ENCODE assay signal across 8 mouse cellular contexts in the genomic region with DNA sequence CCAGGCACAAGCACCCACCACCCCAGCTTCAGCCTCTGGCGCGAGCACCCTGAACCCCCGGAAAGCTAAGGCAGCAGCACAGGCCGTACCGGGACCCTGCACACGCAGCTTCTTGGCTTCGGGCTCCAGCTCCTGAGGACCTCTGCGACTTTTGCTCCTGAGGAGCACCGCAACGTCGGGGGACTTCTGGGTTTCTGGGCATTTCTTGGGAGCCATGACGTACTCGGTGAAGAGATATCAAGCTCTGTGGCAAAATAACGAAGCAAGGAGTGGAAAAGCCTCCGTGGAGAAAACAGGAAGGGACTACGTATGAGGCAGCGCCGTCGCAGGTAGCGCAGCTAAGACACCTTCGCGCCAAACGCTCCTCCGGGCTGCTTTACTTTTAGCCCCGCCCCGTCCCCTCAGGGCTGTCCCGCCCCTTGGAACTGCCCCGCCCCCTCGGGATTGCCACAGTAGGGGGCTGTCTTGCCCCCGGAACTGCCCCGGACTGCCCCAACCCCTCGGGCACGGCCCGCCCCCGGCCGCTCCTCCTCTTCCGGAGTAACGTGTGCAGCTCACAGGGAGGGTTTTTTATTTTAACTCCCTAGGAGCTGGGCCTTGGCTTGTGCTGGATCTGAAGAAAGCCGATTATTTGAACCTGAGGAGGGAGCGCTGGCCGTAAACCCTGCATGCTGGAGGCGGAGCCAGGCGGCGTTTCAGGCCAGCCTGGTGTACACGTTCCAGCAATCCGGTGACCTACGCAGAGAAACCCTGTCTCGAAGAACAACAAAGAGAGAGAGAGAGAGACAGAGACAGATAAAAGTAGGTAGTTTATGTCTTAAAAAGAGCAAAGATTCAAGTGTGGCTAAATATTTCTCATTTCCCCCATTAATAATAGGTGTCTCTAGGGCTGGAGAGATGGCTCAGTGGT. TPM values are rescaled to one million over a fixed set of nuclear protein-coding genes. Genes with fewer than 3 reads are reported as not detected.
DNase-seq lines count a peak whose midpoint lies in the region; ATAC-seq and TF ChIP-seq lines count a peak whose summit lies in the region.

A gene (minus strand): TSS at position 382 of the 910 bp plus-strand sequence.

- peak within 1 kb of the TSS; percentile 20; the same call in 1 of the 2 replicates for H3K27ac ChIP-seq in cortical plate, adult 2 months (ENCODE audit: insufficient read depth, low read length)

- ATAC-seq in activated CD4-positive, CD25-positive, alpha-beta regulatory T cell, adult 4 months: peak; percentile 86

- TF ChIP-seq POLR2A in cortical plate, adult 2 months (IDR thresholded peaks at IDR 0.05; ENCODE audit: extremely low read depth, insufficient read depth, low read length): peak; percentile 44; the same call in 1 of the 2 replicates

- DNase-seq in gastrocnemius, adult 8-10 months (ENCODE audit: low spot score in 2 of 2): peak; percentile 81 to 86
- peak; percentile 62 for DNase-seq in hindlimb bud, embryonic 11.5 days (ENCODE audit: extremely low spot score, low read depth, low spot score)
- DNase-seq in left cerebral cortex, adult 8-10 months (ENCODE audit: low spot score in 2 of 2): peak; percentile 58 to 86
- peak; percentile 94 to 96 for DNase-seq in right cerebral cortex, postnatal 10 days (ENCODE audit: low spot score in 2 of 2)
- DNase-seq in urinary bladder, postnatal 25 days (ENCODE audit: low spot score): peak; percentile 91

- no peaks in the 10 kb centered on the region for H3K9me3 ChIP-seq in megakaryocyte, embryonic 14.5 days

- H3K36me3 ChIP-seq in megakaryocyte, embryonic 14.5 days (replicated peaks; ENCODE audit: low read length): peaks cover 5% of the 10 kb centered on the region

- no peak for TF ChIP-seq CTCF in cortical plate, adult 2 months (IDR thresholded peaks at IDR 0.05; ENCODE audit: extremely low read depth, insufficient read depth, low read length)

- H3K27me3 ChIP-seq in megakaryocyte, embryonic 14.5 days (replicated peaks): no peaks in the 10 kb centered on the region

- no peaks in the 10 kb centered on the region; the same call in 1 of the 2 replicates for H3K4me1 ChIP-seq in cortical plate, adult 2 months (ENCODE audit: control insufficient read depth, insufficient read depth, low read length)
- H3K4me1 ChIP-seq in megakaryocyte, embryonic 14.5 days: peaks cover 17% of the 10 kb centered on the region

- H3K4me3 ChIP-seq in cortical plate, adult 2 months (ENCODE audit: insufficient read depth, low read length): peak within 1 kb of the TSS; percentile 93
- peak within 1 kb of the TSS; percentile 96 for H3K4me3 ChIP-seq in megakaryocyte, embryonic 14.5 days (replicated peaks)

RNA-seq across cellular contexts. Expression of the gene that starts here (rescaled TPM):
- polyA plus RNA-seq in activated CD4-positive, CD25-positive, alpha-beta regulatory T cell, adult 4 months (2017; shearing (Covaris generic)): 10 to 100 TPM; 52.5 to 55.7 TPM
- polyA plus RNA-seq in cortical plate, adult 2 months (2012; rRNA removed): 37.4 and 41.3 TPM in 2 replicates
- total RNA-seq in gastrocnemius, adult 8-10 months (2022): 1 to 10 TPM; 1.2 to 3.5 (median 2.0) TPM
- total RNA-seq in left cerebral cortex, adult 8-10 months (2022): 10 to 100 TPM; 12.7 to 15.5 (median 13.2) TPM
- 0.57 TPM in 1 of 2 replicates, not detected in the other for polyA plus RNA-seq in megakaryocyte, embryonic 14.5 days (2012; ENCODE audit: insufficient read depth, low replicate concordance)

Comparison
In these comparisons a context has a peak if more than half of its experiments do, and no peak if none do; other contexts are left out.
1. Peak in every context shown above with its lines: DNase-seq, ATAC-seq, H3K4me3 ChIP-seq and H3K27ac ChIP-seq.
2. RNA of the gene that starts here (polyA plus RNA-seq): 52.5 to 55.7 TPM in activated CD4-positive, CD25-positive, alpha-beta regulatory T cell, adult 4 months and 37.4 to 41.3 TPM in cortical plate, adult 2 months; 0.57 TPM in megakaryocyte, embryonic 14.5 days; every median in the first group is over 10 times any median in the second.